Mouse (Mus musculus): ENCODE results near the gene Tpx2.
A peak's percentile ranks its signal among the peaks of the same experiment; 100 is the strongest.

Tpx2 gene

DNA sequence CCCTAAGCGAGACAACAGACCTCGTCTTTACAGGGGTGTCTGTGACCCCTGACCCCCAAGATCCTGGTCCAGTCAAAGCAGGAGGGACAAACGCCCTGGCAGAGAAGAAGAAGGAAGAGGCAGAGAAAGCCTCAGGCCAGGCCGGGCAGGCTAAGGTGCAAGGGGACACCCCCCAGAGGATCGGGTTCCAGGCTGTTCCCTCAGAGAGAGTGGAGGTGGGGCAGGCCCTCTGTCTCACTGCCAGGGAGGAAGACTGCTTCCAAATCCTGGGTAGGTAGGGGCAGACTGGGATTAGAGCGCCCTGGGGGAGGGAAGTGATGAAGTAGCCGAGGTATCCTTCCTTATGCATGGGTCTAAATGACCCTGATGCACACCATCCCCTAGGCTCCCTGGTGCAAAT lies 65.7 kb downstream of the Tpx2 start:
- ATAC-seq (ENCODE audit: low TSS enrichment): no peak

DNA sequence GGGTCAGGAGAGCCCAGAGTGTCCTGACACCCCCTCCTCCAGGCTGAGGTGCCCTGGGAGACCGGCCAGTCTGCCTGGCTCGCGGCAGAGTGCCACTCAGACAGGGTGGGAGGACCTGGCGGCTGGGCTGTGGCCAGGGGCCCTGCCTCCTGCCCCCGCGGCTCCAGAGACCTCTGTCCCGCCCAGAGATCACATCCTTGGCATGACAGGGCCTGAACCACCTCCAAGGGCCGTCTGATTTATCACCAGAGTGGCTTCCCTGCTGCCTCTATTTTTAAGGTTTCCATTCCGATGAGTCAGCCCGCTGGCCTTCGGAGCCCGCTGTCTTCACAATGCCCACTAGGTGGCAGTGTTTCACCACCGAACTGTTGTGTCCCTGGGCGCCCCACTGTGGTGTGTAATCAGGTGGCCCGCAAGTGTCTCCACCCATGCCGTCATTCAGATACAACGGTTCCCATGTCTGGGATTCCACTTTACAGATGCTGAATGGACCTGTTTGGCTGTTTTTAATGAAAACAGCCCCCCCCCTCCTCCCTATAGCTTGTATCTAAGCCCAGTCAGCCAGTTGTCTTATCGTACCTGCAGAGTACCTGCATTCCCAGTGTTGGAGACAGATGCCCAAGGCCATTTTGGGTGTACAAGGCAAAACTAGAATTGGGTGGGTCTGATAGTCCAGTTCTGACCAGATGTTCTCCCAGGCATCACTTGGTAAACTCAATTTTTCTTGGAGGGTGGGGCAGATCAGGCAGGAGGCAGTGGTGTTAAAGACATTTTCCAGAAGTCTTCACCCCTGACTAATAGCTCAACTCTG lies 66.8 kb downstream of the Tpx2 start:
- peak; percentile 95 for ATAC-seq (ENCODE audit: low TSS enrichment)

DNA sequence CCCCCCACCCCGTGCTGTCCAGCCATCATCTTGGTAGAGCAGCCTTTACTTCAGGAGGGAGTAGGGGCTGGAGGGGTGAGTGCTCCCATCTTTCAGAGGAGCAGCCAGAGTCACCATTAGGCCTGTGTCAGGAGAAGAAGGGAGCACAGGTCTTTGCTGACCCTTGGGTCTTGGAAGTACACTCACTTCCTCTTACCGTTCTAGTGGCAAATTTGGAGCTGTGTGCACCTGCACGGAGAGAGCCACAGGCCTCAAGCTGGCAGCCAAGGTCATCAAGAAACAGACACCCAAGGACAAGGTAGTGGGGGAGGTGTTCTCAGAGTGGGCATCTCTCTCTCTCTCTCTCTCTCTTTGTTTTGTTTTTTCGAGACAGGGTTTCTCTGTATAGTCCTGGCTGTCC lies 67.7 kb downstream of the Tpx2 start:
- no peak for ATAC-seq (ENCODE audit: low TSS enrichment)

DNA sequence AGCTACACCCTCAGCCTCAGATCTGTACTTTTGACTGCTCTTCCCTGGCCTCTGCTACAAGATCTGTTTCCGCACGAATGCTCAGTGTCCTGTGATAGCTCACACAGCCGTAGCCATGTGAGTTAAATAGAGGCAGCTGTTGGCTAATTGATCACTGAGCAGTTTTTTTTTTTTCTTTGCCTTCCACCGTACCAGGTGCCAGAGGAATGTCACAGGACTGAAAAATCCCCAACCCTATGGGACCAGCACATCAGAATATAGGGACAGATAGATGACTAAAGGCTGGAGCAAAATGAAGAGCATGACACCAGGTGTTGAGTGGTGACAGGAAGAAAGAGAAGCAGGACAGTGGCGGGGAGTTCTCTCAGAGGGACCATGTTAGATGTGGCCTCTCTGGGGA lies 68.3 kb downstream of the Tpx2 start:
- no peak for ATAC-seq (ENCODE audit: low TSS enrichment)

DNA sequence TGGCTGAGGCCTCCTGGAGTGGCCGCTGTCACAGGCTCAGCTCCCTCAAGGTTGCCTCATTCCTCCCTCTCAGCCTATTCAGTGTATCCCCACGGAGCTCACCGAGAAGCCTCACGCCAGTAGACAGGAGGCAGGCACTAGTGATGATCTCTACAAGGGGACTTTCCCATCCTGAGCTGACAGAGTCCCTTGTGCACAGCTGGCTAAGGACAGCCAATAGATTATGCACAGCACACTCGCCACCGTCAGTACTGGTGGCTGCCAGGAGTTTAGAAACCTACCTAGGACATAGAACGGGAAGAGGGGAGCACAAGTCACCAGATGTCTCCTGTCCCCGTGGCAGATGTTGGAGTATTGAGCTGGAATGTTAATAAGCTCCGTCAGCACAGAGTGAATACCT lies 69.9 kb downstream of the Tpx2 start:
- ATAC-seq (ENCODE audit: low TSS enrichment): no peak

DNA sequence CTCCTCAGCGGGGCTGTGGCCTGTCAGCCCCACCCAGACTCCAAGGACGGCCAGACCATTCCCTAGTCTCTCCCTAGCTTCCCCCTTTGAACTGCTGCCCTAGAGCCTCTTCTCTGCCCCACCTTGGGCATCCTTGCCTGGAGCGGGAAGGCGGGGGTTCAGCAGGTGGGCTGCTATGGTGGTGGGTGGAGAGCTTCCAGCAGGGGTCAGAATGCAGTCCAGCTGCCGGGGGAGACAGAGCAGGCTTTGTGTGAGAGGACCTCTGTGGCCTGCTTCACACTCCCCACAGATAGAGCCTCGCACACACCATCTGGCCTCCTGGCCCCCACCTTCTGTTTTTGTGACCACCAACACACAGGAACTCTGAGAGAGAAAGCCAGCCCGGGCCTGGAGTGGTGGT lies 74.6 kb downstream of the Tpx2 start:
- no peak for ATAC-seq (ENCODE audit: low TSS enrichment)

DNA sequence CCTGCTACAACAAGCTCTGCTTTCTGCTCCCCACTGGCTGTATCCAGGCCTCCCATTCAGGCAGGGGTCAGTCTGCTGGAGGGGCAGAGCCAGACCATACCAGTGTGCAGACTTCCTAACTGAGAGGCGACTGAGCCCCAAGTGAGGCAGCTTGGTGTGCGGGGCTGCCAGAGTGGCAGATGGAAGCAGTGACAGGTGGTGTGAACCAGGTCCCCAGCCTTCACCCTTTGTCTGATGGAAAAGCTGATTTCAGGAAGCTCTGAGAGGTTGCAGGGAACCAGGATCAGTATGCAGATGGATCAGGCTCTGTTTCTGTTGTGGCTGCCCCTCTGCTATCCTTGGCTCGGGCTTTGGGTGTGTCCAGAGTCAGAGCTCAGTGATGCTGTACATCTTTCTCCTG lies 75.9 kb downstream of the Tpx2 start:
- no peak for ATAC-seq (ENCODE audit: low TSS enrichment)

DNA sequence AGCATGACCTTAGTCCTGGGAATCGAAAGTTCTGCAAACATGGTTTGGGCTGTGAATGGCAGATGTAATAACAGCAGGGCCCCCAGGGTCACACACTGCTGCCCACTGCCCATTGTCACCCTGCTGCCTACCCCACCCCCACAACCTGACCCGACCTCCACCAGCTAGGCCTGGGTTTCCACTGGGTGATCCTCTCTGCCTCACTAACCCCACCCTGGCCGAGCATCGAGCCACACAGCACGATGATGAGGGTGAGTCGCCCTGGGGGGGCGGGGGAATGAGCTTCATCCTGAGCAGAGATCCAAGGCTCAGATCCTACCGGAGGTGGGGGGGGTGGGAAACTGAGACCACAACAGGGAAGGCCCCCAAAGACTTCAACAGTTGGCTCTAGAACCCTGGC lies 76.4 kb downstream of the Tpx2 start:
- no peak for ATAC-seq (ENCODE audit: low TSS enrichment)

DNA sequence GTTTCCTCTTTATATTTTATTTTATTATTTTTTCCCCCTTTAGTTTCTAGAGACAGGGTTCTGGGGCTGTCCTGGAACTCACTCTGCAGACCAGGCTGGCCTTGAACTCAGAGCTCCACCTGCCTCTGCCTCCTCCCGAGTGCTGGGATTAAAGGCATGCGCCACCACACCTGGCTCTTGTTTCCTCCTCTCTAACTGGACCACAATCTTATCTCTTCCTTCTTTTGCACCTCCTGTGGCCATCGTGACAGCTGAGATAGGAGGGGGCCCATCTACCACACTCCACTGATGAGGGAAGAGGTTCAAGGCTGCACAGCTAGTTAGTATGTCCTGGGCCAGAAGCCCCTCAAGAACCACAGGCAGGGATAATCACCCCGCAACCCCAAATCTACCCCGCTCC lies 76.8 kb downstream of the Tpx2 start:
- no peak for ATAC-seq (ENCODE audit: low TSS enrichment)

DNA sequence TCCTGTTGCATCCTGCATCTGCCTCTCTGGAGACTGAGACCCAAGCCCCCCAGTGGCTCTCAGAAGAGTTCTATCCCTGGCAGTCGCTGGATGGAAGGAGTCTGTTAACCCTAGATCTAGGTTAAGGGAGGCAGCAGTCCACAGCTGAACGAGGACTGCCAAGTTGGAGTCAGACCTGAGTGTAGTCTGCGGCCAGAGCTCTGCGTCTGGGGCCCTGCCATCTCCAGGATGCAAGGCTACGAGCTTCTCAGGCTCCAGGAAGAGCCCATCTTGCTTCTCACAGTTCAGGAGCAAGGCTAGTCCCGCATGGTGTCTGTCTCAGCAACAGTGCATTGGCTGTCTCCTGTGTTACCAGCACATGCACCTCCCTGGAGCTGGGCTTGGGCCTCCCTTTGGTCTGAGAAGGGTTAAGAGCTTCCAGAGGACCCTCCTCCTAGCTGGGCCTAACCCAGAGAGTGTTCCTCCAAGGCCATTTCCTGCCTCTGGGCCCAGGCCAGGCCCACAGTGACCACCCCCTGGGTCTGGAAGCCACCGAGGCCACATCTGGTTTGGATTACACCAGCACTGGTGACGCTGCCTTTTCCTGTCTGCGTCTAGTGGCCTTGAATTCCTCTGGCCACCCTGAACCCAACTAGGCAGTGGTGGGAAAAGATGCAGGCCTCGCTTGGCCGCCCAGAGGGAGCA lies 77.6 kb downstream of the Tpx2 start:
- ATAC-seq (ENCODE audit: low TSS enrichment): no peak

DNA sequence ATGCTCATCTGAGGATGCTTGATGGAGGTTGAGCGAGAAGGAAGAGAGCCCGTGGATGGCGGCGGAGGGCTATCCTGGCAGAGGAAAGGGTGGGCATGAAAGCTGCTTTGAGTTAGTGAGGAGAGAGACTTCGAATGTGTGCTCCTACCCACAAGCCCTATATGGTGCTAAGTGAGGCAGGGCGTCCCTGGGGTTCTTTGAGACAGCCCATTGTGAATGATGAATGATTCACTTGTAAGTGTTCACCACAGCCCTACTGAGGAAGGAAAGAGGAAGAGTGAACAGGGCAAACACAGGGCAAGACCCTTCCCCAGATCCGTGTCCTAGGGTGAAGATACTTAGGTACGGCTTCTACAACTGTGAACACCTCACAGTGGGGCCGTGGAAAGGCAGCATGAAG lies 79.1 kb downstream of the Tpx2 start:
- no peak for ATAC-seq (ENCODE audit: low TSS enrichment)

DNA sequence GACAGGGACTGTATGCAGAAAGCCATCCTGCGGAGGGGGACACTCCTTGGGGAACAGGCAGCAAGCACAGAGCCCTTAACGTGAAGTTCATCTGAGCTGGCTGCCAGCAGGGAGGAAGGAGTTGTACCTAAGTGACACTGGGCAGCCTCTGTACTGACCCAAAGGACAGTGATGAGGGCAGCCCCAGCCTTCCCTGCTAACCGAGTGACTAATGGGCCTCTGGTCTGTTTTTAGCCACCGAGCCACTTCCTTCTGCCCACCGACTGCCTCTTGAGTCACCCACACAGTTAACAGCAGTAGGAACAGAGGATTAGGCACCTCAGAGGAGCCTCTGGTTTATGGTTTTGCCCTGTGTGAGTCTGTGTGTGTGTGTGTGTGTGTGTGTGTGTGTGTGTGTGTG lies 79.6 kb downstream of the Tpx2 start:
- peak; percentile 76 for ATAC-seq (ENCODE audit: low TSS enrichment)

DNA sequence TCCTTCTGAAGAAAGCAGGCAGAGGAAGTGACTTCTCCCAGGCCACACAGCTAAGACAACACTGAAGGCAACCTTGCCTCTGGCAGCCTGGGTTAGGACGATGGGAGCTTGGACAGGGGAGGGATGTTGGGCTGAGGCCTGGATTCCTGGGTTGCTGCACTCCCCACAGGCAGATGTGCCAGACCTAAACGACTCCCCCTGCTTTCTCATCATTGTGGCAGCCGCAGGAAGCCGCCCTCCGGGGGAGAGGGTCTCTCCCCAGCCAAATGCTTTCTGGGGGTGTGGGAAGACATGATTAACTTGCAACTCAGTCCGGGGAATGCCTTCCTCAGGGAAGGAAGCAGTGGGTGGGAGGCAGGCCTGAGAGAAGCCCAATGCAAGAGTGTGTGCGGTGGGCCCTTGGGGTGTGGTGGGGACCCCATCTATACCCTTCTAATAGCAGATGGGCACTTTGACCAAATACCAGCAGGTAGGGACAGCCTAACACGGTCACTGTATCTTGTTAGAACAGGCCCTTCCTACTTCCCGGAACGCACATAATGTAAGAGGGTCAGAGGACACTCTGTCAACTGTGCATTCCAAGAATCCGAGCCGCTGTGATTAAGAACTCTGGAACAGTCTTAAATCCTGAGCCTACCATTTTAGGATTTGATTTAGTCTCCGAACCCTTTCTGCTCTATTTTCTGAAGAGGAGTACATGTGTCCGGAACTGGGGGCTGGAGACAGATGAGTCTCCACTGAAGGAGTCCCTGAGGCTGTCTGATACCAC lies 80.6 kb downstream of the Tpx2 start:
- no peak for ATAC-seq (ENCODE audit: low TSS enrichment)

DNA sequence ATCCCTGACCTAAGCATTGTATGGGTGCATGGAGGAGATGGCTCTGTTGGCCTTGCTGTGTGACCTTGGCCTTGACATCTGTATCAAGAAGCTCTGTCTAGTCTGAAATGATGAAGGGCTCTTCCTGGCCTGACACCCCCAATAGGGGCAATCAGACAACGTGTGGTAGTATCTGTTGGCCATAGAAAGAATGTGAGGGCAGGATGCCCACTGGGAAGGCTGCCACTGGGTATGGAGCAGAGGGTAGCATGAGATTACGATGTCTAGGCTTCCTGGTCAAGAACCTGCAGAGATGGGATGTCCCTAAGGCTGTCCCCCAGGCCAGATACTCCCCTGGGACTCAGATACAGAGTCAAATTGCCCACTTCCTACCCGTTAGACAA lies 81.2 kb downstream of the Tpx2 start:
- ATAC-seq (ENCODE audit: low TSS enrichment): no peak

DNA sequence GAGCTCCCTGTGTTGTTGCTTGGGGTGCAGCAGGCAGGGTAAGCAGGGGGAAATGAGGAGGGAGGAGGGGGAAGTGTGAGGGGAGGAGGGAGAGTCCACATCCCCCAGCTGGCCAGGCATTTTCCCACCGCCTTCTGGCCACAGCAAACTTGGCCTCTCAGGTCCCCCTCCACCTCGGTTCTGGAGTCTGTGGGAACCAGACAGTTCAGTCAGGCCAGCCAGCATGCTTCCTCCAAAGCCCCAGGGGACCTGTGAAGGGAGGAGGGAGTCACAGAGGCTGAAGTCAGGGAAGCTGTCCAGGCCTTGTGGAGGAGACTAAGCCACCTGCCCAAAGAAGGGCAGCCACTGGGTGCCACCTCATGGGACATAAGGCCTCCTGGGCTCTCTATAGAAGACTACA lies 82.5 kb downstream of the Tpx2 start:
- no peak for ATAC-seq (ENCODE audit: low TSS enrichment)

DNA sequence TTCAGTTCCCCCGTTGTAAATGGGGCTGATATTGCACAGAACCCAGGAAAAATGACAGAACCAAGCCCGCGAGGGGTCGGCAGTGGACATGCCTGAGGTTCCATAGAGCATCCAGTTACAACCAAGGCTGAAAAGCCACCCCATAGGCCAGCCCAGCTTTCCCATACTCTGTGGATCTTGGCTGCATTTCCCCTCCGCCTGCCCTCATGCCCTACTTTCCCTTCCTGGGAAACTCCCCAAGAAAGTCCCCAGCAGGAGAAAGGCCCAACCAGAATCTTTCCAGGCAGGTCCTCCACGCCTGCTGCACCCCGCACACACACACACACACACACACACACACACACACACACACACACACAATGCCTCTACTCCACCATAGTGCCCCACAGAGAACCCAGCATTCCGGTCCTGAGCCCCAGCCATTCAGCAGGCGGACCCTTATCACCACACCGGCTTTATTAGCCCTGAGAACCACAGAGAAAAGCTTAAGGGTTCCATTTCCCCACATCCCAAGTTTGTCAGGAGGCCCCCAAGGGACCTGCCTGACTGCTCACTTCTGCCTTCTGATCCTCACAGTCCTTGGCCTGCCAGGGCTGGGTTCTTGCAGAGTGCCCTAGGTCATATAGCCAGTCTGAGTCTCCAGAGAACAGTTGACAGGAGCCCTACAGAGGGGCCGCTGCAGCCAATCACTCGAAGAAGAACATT lies 83.8 kb downstream of the Tpx2 start:
- ATAC-seq (ENCODE audit: low TSS enrichment): 0 out of 2 replicates have a peak, but pooled peaks have one; percentile 36

DNA sequence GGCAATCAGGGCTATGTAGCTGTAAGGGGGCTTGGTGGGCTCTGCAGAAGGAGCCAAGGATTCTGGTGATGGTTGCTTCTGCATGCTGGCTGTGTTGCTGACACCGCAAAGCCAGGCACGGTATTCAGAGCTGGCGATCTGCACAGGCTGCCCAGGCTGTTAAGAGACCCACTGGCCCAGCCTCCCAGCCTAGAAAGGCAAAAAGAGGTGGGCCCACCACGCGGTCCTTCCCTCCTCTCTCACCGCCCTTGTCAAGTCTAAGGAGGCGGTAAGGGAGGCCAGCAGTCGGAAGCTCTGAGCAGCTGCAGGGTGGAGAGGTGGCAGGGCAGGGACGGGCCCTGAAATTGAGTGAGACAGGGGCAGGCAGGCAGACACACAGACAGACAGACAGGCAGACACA lies 85.3 kb downstream of the Tpx2 start, which contains the start of gene Foxs1:
Foxs1 (minus strand) TSS at position 161 of the 400 bp plus-strand sequence.
- no peak for ATAC-seq (ENCODE audit: low TSS enrichment)

DNA sequence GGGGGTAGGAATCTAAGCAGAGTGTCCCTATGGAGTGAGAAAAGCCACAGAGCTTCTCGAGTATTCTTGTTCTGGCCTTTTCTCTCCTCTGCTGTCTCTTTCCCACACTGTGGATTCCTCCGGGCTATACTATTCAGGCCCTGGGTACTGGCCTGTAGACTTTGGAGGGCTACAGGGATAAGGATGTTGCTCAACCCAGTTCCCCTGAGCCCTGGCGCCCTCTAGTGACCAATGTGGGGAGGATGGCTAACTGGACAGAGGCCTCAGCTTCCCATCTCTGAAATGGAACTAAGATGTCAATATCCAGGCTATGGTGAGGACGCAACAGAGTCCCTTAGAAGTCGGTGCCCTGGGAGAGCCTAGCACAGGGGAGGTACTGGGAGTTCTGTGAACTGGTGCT lies 85.8 kb downstream of the Tpx2 start:
- peak; percentile 64; the same call in 1 of the 2 replicates for ATAC-seq (ENCODE audit: low TSS enrichment)

DNA sequence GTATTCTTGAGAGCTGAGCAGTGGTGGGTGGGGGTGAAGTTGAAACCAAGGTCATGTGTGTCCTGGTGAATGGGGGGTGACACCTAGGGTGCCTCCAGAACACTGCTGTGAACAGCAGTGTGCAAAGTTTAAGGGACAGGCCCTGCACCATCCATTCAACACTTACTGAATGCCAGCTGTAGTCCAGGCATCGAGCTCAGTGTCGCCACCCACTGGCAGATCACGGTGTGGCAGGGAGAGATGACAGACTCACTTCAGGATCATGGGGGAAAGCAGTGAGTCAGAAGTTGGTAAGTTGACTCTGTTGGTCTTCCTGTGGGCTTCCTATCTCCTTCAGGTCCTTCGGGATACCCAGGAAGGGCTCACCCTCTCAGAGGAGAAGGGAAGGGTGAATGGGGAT lies 92.1 kb downstream of the Tpx2 start:
- ATAC-seq (ENCODE audit: low TSS enrichment): 0 out of 2 replicates have a peak, but pooled peaks have one; percentile 18

DNA sequence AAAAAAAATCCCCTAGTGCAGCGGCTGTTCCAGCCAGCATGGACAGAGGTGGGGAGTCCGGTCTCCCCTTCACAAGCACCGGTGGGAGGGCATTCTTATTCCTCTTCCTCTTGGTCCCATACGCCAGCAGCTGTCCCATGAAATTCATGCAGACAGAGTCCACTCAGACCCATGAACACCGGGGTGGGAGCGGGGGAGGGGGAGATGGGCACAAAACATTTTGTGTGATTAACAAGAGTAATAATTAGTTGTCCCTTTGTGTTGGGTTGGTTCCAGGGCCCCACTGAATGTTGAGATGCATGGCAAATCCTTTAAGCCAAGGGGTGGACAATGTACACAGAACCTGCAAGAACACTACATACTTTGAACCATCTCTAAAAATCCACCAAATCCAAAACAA lies 93.3 kb downstream of the Tpx2 start:
- ATAC-seq (ENCODE audit: low TSS enrichment): no peak

DNA sequence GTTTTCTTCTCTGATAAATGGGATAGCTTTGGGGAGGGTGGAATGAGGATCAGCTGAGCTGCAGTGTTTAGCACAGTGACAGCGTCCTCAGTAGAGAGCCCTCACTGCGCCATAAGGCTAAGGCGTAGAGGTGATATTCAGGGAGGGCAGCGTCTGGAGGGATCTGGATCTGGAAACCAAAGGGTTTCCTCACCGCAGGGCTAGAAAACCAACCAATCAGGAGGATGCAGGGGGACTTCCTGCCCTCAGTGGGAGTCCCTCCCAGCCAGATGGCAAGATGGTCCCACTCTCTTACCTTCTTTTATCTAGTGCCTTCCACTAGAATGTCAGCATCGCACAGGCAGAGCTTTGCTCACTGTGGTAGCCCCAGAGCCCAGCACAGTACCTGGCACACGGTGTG lies 94.0 kb downstream of the Tpx2 start:
- no peak for ATAC-seq (ENCODE audit: low TSS enrichment)

DNA sequence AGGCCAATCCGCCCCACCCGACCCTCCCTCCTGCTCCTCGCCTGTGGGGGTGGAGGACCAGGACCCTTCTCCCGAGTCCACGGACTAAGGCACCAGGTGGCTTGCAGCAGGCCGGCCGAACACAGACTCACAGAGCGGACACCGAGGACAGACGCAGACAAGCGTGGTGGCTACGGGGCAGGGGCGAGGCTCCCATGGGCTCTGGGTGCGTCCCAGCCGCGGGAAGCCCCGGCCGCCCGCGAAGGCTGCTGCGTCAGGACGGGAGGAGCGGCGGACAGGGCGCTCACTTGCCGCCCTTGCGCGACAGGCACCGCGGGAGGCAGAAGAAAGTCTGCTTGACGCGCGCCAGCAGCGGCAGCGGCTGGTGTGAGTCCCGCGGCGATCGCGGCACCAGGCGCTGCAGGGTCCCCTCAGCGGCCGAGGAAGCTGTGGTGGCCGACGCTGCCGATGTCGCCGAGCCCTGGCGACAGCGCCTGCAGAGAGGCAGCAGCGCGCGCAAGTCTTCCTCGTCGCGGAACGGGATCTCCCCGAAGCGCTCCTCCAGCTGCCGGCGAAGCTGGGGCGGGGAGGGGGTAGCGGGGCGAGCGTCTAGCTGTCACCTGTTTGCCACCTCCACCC lies 95.2 kb downstream of the Tpx2 start:
- peak; percentile 41 for ATAC-seq (ENCODE audit: low TSS enrichment)

Data from frontal cortex, adult (tissue).